Mouse (Mus musculus): ENCODE data around the gene Clcf1.

Clcf1 gene

DNA sequence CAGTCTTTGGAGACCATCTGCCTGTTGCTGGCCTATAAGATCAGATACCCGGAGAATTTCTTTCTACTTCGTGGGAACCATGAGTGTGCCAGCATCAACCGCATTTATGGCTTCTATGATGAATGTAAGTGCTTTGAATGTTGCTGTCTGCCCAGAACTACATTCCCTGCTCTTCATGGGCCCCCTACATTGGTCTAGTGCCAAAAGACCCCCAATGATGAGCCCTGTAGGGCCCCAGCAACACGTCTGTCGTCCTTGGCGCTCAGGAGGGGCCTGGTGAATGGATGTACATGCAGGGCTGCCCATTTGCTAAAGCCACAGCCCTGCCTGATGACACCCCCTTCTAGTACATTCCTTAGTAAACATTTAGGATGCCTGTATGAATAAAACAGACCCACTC, 20.9 kb upstream of the Clcf1 start:
- DNase-seq: no peak

DNA sequence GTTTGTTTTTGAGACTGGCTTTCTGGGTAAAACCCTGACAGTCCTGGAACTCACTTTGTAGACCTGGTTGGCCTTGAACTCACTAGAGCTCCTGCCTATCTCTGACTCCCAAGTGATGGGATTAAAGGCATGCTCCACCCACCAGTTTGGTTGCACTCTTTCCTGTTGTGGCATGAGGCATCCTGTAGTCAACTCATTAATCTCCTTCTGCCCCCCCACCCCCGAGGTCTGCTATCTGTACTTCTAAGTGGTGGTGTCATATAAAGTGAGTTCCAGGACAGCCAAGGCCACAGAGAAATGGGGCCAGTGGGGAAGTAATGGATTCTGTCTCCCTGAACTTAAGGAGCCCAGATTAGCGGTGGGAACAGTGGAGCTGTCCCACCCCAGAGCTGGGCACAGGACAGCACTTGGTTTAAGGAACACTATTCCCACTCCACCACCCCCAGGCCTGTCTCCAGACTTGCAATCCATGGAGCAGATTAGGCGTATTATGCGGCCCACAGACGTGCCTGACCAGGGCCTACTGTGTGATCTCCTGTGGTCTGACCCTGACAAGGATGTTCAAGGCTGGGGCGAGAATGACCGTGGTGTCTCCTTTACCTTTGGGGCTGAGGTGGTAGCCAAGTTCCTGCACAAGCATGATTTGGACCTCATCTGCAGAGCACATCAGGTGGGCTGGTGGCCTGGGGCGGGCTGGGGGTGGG, 19.9 kb upstream of the Clcf1 start:
- no peak for DNase-seq

DNA sequence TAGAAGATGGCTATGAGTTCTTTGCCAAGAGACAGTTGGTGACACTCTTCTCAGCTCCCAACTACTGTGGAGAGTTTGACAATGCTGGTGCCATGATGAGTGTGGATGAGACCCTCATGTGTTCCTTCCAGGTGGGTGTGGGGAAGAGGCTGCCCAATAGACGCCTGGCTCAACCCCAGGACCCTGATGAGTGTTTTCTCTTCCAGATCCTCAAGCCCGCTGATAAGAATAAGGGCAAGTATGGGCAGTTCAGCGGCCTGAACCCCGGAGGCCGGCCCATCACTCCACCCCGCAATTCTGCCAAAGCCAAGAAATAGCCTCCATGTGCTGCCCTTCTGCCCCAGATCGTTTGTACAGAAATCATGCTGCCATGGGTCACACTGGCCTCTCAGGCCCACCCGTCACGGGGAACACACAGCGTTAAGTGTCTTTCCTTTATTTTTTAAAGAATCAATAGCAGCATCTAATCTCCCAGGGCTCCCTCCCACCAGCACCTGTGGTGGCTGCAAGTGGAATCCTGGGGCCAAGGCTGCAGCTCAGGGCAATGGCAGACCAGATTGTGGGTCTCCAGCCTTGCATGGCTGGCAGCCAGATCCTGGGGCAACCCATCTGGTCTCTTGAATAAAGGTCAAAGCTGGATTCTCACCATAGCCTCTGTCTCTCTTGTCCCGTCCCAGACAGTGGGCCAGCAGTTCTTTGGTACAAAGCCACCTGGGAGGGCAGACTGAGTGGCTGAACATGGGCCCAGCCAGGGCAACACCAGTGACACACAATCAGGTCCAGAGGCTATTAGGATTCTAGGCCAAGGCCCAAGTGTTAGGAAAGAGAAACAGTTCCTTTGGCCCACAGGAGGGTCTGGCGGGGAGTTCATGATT, 19.0 kb upstream of the Clcf1 start:
- no peak for DNase-seq

DNA sequence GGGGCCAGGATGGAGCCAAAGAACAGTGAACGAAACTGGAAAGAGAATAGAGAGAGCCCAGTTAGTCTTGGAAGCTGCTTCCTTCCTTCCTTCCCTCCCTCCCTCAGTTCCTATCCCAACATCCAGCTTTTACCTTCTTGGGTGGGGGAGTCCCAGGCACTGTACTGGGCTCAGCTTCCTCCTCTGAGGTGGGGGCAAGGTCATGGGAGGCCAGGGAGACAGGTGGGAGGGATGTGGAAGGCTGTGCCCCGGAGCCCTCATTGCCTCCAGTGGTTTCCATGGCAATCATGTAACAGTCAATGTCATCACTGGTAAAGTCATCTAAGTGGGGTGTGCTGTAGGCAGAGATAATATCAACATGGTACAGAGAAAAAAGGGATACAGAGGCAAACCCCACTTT, 18.0 kb upstream of the Clcf1 start:
- DNase-seq: no peak

DNA sequence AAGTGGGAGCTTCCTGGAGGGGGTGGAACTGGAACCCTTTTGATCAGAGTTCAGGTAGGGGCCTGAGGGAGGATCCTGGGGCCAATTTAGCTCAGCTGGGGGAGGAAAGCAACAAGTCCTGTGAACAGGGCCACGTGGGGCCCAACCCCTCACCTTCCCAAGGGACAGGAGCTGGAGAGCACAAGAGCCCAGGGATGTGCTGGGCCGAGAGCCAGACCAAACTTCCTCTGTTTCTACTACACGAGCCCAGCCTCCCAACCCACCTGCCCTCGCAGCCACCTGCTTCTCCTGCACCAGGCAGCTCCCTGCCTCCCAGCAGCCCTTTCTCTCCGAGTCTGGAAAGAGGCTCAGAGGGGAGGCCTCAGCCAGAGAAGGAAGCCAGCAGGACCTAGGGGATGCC, 17.5 kb upstream of the Clcf1 start:
- no peak for DNase-seq

DNA sequence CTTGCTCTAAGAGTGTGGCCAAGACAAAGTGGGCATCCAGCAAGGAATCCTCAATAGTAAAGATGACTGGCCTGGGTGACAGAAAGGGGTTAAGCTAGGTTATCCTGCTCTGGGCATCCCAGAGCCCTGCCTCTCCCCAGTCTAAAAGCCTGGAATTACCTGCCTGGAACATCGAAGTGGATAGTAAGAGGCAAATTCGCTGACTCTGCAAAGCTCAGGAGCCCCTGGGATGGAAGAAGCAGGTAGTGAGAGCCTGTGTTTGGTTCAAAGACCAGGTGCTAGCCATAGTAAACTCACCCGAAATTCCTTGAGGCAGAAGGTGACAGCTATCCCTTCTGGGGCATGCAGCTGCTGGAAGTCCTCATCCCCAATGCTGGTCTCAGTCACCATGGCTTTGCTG, 16.9 kb upstream of the Clcf1 start:
- DNase-seq: no peak

DNA sequence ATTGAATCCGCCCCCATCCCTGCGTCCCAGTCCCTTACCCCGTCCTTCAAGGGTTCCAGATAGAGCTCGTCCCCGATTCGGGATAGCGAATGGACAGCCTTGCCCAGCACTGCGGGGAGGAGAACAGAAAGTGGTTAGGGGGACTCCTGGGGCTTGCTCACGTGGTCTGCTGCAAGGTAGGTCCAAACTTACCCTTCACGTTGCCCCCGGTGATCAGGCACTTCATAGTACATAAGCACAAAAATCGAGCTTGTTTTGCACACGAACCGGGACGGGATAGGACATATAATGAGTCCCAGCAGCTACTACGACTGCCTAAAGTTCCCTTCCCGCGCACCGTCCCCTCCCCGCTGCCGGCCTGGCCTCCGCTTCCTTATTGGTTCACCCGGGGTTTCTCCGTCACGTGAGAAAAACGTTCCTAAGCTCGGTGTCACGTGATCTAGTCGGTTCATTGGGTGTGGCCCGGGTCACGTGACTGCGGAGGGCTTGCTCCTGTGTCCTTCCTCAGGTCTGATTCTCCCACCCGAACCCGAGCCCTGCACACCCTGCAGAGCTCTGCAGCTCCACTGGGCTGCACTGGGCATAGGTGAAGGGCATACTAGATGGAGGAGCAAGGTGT, 12.6 kb upstream of the Clcf1 start, which contains the start of gene Rad9a:
Gene Rad9a (minus strand): TSS at position 372 of the 619 bp plus-strand sequence.
- peak; percentile 100 for DNase-seq

DNA sequence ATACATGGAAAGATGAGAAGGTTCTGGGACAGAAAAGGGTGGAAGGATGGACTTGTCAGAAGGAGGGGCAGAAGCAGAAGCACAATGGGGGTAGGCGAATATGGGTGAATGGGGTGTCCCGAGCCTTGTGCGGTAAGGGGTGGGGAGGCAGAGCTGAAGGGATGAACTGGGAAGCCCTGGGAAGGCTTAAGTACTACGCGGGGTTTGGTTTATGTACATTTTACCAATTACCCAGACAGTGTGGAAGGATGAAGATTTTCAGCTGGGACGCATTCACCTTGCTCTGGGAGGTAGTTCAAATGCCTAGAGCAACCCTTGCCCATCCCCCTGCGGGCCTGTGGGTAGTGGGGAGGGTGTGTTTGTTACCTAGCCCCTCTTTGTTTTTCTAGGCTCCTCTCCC, 11.9 kb upstream of the Clcf1 start:
- no peak for DNase-seq

DNA sequence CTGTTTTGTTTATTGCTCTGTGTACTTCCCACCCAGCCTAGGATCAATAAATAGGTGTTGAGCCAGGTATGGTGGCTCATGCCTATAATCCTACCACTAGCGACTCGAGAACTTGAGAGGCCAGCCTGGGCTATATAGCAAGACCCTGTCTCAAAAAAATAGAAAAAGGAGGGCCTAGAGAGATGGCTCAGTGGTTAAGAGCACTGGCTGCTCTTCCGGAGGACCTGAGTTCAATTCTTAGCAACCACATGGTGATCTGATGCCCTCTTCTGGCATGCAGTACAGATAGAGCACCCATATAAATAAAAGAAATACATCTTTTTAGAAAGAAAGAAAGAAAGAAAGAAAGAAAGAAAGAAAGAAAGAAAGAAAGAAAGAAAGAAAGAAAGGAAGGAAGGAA, 10.9 kb upstream of the Clcf1 start:
- DNase-seq: peak; percentile 56

DNA sequence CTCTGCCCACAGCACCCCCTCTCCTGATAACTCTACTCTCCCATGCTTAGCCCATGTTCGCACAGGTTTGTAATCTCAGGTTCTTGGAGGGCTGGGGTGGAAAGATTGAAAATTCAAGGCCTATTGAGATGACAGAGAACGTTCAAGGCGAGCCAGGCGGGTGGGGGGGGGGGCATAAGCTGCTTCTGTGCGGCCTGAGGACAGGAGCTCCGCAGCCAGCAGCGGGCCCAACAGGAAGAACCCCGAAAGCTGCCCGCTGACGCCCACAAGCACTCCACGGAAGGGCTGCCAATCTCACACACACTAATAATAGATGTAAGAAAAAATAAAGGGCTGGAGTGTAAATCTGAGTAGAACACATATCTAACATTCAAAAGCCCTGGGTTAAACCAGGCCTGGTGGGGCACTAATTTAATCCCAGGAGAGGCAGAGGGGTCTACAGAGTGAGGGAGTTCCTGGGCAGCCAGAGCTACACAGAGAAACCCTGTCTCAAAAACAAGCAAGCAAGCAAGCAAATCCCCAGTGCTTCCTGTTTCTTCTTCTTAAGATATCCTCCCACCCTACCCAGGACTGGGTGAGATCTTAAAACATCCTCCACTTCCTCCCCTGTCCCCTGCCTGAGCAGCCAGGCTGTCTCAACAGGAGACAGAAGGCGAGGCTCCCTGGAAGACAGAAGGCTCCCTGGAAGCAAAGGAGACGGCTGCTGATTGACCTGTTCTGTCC, 10.3 kb upstream of the Clcf1 start:
- DNase-seq: peak; percentile 62

DNA sequence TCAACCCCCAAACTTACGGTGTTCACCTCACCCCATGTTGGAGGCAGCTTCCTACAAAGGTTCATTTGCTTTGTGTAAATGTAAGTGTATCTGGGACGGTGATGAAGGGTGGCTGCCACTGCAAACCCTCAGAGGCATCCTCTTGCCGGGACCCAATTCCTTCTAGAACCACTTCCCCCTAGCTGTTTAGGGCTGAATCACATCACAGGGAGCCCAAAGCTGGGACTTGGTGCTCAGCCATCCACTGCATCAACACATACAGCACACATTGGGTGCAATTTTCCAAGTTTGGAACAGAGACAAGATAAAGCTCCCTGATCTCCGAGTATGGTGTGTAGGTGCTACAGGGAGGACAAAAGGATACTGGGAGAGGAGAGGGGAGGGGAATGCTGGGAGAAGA, 9.1 kb upstream of the Clcf1 start:
- DNase-seq: no peak

DNA sequence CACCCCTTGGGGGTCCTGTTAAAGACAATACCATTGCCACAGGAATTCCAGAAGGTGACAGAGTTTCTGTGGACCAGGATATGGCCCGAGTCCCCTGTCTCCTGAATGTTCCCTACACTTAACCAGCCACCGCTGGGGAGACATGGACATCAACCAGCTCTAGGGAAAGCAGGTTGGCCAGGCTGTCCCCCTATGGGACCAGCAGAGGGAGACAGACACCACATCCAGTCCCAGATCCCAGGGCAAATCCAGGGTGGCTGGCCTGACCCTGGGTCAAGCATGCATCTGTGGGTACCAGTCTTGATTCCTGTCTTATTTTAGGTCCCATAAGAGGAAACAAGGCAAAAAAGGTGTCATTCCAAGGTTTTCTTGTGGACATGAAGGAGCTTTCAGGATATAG, 7.1 kb upstream of the Clcf1 start:
- DNase-seq: peak; percentile 89

DNA sequence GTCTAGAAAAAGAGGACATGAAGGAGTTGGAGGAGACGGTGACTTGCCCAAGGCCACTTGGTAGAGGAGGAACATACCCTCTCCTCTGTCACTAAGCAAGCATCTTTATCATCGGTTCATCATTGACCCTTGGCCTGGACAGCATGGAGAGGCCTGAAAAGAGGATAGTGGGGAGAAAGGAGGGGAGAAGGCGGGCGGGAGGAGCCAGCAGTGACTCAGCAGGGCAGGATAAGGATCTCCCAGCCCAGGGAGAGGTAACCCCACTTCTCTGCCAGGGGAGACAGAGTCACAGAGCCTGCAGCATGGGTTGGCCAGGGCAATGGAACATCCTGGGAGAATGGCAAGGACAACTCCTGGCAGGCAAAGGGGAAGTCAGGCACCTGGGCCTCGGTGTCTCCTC, 5.5 kb upstream of the Clcf1 start:
- DNase-seq: no peak

DNA sequence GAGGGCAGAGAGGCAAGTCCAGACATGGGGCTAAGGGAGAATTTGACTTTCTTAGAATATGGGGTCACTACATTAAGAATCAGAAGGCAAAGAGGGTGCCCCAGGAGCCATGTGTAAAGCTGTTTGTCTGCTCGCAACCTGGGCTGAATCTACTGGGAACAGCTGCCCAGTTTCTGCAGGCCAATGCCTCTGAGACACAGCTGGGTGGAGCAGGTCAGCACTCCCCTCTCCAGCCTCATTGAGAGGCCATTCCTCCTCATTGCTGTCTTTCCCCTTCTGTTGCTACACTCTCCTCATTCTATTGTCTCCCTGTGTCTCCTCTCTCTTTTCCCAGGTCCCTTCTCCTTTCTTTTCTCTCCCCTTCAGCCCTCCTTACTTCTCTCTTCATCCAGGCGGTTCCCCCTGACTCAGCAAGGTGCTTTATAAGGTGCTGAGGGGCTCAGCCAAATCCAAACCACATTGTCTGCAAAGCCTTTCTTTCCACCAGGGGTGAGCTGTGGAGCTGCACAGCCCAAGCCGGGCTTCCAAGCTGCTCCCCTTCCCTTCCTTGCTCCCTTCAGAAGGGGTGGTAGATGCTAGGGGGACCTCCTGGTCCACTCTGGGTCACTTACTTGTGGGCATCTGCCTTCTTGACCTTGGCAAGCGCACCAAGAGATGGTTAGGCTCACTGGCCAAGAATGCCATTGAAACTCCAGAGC, 2.0 kb upstream of the Clcf1 start:
- DNase-seq: no peak

DNA sequence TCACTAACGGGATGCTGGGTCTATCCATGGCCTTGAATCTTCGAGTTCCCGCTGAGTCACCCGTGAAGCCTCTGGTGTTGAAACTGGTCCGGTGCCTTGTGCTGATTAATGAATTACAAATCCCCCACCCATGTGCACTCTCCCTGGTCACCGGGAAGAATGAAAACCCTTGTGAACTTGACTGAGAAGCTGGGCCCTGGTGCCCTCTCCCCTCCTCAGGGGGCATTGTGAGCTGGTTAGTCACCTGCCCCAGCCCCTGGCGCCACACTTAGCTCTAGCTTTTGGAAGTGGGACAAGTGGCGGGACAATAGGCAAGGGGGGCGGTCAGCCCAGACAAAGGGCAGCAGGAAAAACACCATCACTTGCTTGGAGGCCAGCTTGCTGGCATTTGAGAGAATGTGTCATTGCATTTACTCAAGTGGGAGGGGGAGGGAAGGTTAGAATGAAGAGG, 489 bp upstream of the Clcf1 start:
- no peak for DNase-seq

DNA sequence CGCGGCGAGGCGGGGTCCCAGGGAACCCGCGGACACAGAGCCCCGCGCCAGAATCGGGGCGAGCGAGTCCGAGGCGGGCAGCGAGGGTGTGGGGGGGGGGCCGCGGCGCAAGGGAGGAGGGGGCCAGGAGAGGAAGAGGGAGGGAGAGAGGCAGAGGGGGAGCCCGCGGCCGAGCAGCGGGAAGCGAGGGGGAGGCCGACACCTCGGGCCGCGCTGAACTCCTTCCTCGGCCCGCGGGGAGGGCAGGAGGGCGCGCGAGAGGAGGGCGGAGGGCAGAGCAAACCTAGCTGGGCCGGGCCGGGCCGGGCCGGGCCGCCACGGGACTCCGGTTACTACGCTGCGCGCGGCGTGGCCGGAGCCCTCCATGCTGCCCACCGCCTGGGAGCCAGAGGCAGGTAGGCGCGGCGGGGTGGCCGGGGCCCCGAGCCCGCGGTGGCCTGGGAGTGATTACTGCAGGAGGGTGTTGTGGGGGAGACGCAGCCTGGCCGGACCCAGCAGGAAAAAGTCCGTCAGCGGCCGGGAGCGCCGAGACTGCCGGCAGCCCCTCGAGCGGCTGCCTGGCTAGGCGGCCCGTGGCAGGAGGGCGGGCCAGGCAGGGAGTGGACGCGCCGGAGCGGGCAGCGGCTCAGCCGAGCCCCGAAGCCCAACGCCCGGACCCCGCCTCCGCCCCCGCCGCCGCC, 873 bp downstream of the Clcf1 start:
- DNase-seq: no peak

DNA sequence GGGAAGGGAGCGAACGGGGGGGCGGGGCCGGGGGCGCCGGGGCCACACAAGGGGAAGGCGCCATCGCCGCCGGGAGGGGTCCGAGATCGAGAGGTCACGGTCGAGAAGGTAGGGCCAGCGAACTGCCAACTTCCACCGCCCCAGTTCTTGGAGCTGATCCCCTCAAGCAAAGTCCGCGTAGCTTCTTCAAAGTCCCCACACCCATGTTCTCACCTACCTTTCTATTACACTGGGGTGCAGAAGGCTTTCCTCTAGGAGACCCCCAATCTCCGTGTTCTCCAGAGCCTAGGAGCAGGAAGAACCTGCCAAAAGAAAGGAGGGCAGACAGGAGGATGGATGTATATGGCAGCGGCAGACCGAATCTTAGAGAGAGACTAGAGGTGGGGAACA, 1.4 kb downstream of the Clcf1 start:
- DNase-seq: no peak

DNA sequence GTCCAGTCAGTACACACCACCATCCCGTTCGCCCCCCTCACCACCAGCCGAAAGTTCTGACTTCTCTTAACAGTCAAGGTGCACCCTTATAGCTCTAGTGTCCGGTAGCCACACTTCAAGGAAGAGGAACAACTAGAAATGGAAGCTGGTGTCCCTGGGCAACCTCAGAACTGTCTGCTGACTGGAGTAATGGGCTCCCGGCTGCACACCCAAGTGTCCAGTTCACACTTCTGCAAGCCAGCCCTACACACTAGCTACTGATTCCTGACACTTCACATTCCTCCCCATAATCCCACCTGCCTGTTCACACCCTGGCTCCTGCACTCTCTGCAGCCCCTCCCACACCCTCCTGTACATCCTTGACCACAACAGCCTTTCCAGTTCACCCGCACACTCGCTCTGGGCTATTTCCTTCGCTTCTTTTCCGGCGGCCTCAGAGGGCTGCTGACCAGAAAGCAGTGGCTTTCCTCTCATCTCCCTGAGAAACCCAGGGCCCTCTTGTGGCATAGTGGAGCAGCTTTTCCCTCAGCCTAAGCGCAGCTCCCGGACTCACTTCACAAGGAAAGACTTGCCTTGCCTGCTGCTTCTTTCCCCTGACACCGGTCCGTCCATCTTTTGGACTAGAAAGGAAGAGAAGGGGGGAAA, 2.1 kb downstream of the Clcf1 start:
- DNase-seq: peak; percentile 62

DNA sequence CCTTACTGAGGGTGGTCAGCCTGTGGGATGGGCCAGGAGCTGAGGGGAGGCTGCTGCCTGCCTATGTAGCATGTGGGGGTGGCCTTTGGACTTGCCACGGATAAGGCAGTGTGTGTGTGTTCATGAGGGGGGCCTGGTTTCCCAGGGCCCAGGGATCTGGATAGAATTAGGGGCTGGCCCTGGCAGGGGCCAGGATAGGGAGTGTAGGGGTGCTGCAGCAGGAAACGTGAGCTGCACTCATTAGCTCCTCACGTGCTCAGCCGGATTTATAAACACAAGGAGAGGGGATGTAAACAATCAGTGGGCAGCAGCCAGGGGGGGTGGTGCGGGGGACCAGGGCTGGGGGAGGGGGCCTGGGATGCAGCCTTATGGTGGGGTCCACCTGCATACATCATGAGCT, 3.1 kb downstream of the Clcf1 start:
- no peak for DNase-seq

DNA sequence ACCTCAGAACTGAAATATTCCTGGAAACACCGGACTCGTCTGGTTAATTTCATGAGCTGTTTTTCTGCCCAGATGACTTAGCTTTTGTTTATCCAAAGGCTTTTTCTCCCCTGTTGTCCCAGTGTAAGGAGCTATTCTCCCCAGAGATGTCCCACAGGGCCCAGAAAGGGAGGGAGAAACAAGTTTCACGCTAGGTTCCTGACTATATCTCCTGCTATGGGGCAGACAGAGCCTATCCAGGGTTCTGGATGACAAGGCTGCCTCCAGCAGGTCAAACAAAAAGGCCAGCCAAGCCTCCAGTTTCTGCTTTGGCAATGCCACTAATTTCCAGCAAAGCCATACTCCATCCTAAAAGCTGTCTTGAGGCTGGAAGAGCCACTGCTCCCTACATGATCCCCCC, 3.8 kb downstream of the Clcf1 start:
- DNase-seq: no peak

DNA sequence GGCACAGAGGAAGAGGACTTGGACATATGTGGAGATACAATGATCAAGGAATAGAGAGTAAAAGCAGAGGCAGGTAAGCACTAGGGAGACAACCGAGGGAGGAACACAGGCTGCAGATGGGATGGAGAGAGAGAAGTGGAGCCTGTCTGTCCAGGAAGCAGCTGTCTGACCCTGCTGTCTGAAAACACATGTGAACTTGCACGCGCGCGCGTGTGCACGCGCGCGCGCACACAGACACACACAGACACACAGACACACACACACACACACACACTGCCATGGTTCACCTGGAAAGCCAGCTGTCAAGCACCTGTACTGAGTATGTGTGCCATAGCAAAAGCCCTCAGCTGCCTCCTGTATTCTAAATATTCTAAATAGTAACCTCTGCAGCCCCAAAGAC, 4.3 kb downstream of the Clcf1 start:
- no peak for DNase-seq

All from lung, postnatal 36 days (tissue).